Mouse (Mus musculus) right cerebral cortex, postnatal 4 days (tissue): ENCODE measurements at regions not wholly inside any gene's neighbourhood (a gene's known extent, or its start where the extent isn't known, plus 50 kb on each side); places are given as distances from the start of the nearest gene placed in this dataset.
"Not testable (repeated sequence)": the region's sequence is repeated elsewhere in the genome, so short reads cannot be mapped to it uniquely, and the experiment has no call there.

ENCODE experiments used
- DNase-seq: peaks from one replicate; pipeline ENCODE4 v3.0.0-alpha.2; 2022

- not testable (repeated sequence) for DNase-seq
Observed at GRCm38 (mm10) chr6:48172769-48173168, 86.4 kb upstream of the Zfp746 start.

DNA sequence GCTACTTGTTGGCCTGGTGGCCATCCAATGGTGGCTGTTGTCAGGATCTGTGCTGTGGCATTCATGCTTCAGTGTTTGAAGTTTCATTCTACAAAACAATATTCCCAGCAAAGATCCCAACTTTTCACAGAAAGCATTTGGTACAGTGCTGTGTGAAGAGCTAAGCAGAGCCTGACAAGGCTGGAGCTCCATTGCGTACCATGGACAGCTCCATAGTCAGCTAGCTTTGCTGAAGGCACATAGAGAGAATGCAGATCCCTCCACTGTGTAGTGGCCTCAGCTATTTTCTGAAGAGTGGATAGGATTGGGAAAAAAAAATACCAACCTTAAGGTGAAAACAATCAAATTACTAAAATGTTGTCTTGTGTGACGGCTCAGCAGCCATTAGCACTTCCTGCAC lies 50.5 kb upstream of the Zfp746 start:
- no peak for DNase-seq
